In the genomic region with DNA sequence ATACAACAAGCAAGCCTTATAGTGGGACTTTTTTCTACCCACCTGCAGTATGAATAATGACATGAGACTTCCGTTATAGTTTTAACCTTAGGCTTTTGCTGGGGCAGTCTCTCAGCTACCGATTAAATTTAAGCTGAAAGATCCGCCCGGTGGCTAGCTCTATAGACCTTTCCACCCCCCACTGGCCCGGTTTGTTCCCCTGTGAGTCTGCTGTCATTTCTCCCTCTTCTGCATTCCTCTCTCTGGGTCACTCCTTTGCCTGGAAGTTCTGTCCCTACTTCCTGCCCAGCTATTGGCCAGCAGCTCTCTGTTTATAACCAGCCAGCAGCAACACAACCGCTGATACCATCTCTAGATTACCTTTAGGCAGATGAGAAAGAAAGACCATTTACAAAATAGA, we compare ENCODE assay signal across 21 mouse cellular contexts.
"Had no signal": no experiment of that assay in that cellular context is flagged by ENCODE, and none has a peak within 500 bp of the region (broad histone marks: within the 10 kb centered on the region; RNA-seq: fewer than 3 reads in every experiment).

No protein-coding gene starts in this region.

- H3K9me3 ChIP-seq: liver, embryonic 13.5 days; liver, embryonic 15.5 days; midbrain, embryonic 10.5 days; midbrain, embryonic 12.5 days; neural tube, embryonic 12.5 days; neural tube, embryonic 15.5 days had no signal

- DNase-seq: liver, embryonic 13.5 days; lung, adult 18-20 months; lung, embryonic 14.5 days; lung, postnatal 14 days; lung, postnatal 4 days; midbrain, embryonic 14.5 days; retina, postnatal 1 day; right cerebral cortex, adult 18-20 months; right cerebral cortex, postnatal 25 days; right cerebral cortex, postnatal 4 days; spleen, adult 18-20 months; thymus, adult 2 months; thymus, postnatal 25 days; thymus, postnatal 4 days had no signal

- H3K27ac ChIP-seq: liver, embryonic 13.5 days; liver, embryonic 15.5 days; midbrain, embryonic 10.5 days; midbrain, embryonic 12.5 days; neural tube, embryonic 12.5 days; neural tube, embryonic 15.5 days had no signal

- H3K4me3 ChIP-seq: liver, embryonic 13.5 days; liver, embryonic 15.5 days; midbrain, embryonic 10.5 days; midbrain, embryonic 12.5 days; myocyte; neural tube, embryonic 12.5 days; neural tube, embryonic 15.5 days had no signal

- H3K9ac ChIP-seq: liver, embryonic 13.5 days; liver, embryonic 15.5 days; lung, embryonic 14.5 days; midbrain, embryonic 12.5 days; neural tube, embryonic 12.5 days; neural tube, embryonic 15.5 days had no signal

- H3K36me3 ChIP-seq: liver, embryonic 13.5 days; liver, embryonic 15.5 days; midbrain, embryonic 12.5 days; neural tube, embryonic 12.5 days; neural tube, embryonic 15.5 days had no signal

- H3K4me2 ChIP-seq: liver, embryonic 13.5 days; liver, embryonic 15.5 days; lung, embryonic 14.5 days; midbrain, embryonic 12.5 days; neural tube, embryonic 12.5 days; neural tube, embryonic 15.5 days had no signal

- H3K27me3 ChIP-seq: liver, embryonic 13.5 days; liver, embryonic 15.5 days; midbrain, embryonic 12.5 days; neural tube, embryonic 12.5 days; neural tube, embryonic 15.5 days had no signal

- ATAC-seq: midbrain, embryonic 16.5 days had no signal
